Mouse (Mus musculus): ENCODE data around the gene C2cd2l.
"Not testable (repeated sequence)": the region's sequence is repeated elsewhere in the genome, so short reads cannot be mapped to it uniquely, and the experiment has no call there.

C2cd2l gene

GRCm38 (mm10) chr9:44336093-44336406, 16.0 kb upstream of the C2cd2l start:
- no peak for DNase-seq (ENCODE audit: low spot score)

GRCm38 (mm10) chr9:44335331-44336092, 15.4 kb upstream of the C2cd2l start:
- no peak for DNase-seq (ENCODE audit: low spot score)

DNA sequence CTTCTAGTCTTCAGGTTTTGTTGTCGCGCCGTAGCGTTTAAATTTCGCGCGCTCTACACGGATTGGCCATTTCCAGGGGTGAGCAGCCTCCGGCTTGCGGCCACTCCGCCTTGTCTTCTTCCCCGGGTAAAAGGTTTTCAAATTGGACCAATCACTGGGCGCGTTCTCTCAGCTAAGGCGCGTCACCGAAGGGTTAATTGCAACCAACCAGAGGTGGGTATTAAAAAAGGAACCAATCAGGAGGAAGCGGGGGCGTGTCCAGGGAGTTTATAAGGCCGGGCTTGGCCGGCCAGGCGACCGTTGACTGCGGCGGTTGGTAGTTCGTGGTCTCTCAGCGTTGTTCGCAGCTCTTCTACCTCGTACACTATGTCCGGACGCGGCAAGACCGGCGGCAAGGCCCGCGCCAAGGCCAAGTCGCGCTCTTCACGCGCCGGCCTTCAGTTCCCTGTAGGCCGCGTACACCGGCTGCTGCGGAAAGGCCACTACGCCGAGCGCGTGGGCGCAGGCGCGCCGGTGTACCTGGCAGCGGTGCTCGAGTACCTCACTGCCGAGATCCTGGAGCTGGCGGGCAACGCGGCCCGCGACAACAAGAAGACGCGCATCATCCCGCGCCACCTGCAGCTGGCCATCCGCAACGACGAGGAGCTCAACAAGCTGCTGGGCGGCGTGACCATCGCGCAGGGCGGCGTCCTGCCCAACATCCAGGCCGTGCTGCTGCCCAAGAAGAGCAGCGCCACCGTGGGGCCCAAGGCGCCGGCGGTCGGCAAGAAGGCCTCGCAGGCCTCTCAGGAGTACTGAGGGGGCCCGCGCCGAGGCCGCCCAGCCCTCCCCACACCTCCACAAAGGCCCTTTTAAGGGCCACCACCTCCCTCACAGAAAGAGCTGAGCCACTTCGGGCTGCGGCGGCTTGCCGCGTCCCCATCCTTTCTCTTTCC, 14.6 kb upstream of the C2cd2l start, which contains the start of gene H2afx:
H2afx (plus strand) TSS at position 299 of the 935 bp plus-strand sequence.
- DNase-seq (ENCODE audit: low spot score) = peak; percentile 99

GRCm38 (mm10) chr9:44332918-44333638, 13.0 kb upstream of the C2cd2l start:
- no peak for DNase-seq (ENCODE audit: low spot score)

DNA sequence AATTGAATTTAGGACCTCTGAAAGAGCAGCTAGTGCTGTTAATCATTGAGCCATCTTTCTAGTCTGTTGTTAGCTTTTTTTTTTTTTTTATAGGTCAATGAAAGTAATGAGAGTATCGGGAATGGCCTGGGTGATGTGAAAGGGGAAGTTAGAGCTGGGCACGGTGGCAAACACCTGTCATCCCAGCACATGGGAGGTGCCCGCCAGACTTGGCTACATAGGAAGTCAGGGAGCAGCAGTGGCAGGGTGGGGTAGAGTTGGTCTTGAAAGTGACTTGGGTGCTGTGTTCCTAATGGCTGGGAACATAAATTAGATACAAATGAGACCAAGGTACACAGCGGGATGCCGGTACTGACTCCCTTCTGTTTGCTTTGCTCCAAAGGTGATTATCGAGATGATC, 10.7 kb upstream of the C2cd2l start:
- DNase-seq (ENCODE audit: low spot score) = no peak

DNA sequence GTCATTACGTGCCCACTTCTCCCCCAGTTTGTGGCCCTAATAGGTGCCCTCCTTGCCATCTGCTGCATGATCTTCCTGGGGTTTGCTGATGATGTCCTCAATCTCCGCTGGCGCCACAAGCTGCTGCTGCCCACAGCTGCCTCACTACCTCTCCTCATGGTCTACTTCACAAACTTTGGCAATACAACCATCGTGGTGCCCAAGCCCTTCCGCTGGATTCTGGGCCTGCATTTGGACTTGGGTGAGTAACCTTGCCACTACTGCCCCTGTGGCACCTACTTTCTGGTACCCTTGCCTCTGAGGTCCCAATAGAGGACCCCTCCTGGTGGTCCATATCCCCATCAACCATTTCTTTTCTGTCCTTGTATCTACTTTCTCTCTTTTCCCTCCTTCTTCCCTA, 7.8 kb upstream of the C2cd2l start:
- no peak for DNase-seq (ENCODE audit: low spot score)

- DNase-seq (ENCODE audit: low spot score) = no peak
Observed at GRCm38 (mm10) chr9:44327064-44327711, 7.1 kb upstream of the C2cd2l start.

GRCm38 (mm10) chr9:44326371-44327063, 6.4 kb upstream of the C2cd2l start:
- DNase-seq (ENCODE audit: low spot score) = peak; percentile 83

DNA sequence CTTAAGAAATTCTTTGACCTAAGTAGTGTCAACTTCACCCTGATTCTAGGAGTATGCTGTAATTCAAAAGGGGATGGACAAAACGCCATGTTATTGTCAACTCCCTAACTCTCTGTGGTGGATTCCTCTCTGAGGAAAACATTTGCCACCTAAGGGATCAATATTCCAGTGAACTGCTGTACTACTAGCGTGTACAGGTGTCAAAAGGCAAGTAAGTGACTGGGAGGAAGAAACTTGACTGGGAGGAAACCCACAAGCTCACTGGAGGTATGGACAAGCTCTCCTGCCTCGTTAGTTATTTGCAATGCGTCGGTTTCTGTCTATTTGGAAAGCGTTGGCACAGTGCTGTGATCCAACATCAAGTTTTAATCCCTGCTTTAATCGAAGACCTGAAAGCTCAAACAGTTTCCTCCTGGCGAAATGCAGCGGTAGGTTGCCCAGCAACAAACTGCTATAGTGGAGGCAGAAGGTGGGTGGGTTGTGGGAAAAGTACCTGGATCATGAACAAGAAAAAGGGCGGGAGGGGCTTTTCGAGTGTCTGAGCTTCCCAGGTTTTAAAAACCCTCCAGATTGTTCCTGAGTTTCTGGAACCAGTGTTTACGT, 5.8 kb upstream of the C2cd2l start, which contains the start of gene Dpagt1:
Dpagt1 (plus strand) TSS at position 252 of the 603 bp plus-strand sequence.
- DNase-seq (ENCODE audit: low spot score) = no peak

DNA sequence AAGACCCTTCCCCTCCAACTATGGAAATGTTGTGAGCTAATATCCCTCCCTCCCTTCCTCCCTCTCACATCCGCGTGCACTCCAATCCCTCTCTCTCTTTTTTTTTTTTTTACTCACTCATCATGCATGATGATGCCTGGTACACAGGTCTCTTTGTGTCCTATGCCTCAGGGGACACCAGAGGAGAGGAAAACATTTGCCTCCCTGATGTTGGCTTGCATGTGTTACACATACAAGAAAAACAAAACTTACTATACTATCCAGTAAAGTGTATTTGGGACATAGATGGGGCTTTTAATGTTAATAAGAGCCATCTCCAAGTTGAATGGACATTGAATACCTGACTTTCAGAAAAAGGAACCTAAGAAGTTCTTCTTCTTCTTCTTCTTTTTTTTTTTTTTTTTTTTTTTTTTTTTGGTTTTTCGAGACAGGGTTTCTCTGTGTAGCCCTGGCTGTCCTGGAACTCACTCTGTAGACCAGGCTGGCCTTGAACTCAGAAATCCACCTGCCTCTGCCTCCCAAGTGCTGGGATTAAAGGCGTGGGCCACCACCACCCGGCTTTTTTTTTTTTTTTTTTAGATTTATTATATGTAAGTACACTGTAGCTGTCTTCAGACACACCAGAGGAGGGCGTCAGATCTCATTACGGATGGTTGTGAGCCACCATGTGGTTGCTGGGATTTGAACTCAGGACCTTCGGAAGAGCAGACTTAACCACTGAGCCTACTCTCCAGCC, 5.1 kb upstream of the C2cd2l start:
- DNase-seq (ENCODE audit: low spot score) = not testable (repeated sequence)

DNA sequence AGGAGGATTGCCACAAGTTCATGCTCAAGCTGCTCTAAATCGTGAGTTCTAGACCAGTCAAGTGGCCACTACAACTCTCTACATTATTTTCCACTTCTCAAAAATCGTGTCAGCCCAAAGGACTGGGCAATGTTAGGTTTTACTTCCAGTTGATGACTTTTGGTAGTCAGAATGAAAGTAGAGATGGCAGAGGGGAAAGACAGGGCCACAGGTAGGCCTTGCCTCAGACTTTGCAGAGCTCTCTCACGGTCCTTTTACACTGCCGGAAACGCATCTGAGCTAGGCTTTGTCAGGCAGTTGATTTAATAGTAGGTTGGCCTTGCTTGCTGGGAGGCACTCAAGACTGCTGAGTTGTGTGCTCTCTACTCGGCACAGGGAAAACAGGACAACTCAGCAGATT, 4.1 kb upstream of the C2cd2l start:
- no peak for DNase-seq (ENCODE audit: low spot score)

DNA sequence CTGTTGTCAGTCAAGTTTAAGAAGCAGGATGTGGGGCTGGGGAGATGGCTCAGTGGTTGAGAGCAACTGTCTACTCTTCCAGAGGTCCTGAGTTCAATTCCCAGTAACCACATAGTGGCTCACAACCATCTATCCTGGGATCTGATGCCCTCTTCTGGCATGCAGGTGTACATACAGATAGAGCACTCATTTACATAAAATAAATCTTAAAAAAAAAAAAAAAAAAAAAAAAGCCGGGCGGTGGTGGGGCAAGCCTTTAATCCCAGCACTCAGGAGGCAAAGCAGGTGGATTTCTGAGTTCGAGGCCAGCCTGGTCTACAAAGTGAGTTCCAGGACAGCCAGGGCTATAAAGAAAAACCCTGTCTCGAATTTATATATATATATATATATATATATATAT, 3.6 kb upstream of the C2cd2l start:
- not testable (repeated sequence) for DNase-seq (ENCODE audit: low spot score)

GRCm38 (mm10) chr9:44320799-44321133, 681 bp upstream of the C2cd2l start:
- DNase-seq (ENCODE audit: low spot score) = no peak

DNA sequence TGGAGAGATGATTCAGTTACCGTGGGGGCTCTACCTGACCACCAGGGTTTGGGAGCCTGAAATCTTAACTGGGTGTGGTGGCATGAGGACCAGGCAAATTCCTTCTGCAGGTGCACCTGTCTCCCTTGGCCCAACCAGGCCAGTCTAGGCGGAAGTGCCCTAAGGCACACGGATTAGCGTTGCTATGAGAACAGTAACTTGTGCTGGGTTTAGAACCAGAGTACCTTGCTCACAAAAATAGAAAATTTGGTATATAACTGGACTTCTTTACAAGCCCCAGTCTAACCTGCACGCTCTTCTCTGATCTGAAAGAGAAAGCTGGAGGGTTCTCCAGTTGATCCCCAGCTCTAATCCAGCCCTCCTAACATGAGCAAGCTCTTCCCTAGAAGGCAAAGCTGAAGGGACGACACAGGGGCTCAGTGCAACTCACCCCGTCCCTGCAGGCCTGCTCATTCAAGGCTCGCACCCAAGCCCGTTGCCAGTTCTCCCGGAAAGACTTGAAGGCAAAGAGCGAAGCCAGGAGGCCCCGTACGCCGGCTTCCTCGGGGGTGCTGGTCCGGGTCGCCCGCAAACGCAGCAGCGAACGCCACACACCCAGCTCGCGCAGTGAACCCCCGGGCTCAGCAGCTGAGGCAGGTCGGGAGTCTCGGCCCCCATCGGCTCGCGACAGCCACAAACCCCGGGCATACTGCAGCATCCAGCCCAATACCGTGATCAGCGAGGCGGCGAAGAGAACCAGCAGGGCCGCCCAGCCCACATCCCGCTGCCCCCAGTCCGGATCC, 789 bp downstream of the C2cd2l start:
- DNase-seq (ENCODE audit: low spot score) = no peak

GRCm38 (mm10) chr9:44318826-44319095, 1.3 kb downstream of the C2cd2l start:
- DNase-seq (ENCODE audit: low spot score) = no peak

DNA sequence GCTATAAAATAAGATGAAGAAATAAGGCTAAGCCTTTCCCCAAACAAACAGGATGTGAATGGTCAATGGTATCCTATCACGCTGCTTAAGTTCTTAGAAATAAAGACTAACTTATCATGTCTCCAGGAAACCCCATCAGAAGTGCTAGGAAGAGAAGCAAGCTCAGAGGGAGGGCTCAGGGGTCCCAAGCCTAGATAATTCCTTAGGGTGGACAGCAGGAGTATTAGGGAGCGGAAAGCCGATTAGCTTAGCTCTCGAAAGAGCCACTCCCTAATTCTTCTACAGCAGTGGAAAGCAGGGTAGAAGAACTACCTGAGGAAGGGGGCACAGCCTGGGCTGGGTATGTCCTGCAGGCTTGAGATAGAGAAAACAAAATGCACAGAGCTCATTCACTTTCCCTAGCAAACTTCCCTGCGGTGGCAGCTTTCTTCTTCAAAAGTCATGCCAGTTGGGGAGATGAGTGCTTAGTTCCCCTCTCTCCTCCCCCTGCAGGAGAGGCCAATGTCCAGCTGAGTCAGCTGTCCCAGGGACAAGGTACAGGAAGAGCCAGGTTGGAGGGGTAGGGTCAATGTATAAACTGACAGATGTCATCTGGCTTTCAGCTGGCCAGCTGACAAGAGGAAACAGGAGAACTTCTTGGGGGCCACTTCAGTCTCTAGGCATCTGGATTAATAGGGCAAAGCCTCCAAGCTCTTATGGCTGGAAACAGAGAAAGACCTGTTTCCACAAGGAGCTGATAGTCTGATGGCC, 1.8 kb downstream of the C2cd2l start:
- no peak for DNase-seq (ENCODE audit: low spot score)

DNA sequence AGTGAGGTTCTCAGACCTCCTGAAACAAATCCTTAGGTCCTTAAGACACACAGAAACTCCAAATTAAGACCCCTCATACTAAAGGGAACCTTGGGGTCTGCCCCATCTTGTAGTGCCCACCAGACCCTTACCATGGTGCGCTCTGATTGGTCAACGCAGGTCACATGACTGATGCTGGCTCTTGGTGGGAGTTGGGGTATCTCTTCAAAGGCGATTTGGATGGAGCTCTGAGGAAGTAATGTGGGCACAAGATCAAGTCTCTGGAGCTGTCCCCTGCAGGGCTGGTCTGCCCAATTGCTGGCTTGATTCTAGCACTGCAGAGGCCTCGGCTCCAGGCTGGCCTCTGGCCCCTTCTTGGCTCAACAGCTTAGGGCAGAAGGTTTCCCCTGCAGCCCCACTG, 2.6 kb downstream of the C2cd2l start:
- no peak for DNase-seq (ENCODE audit: low spot score)

- DNase-seq (ENCODE audit: low spot score) = no peak
Observed at GRCm38 (mm10) chr9:44314910-44315309, 5.2 kb downstream of the C2cd2l start.

GRCm38 (mm10) chr9:44314257-44314547, 5.9 kb downstream of the C2cd2l start:
- DNase-seq (ENCODE audit: low spot score) = no peak
